Mouse (Mus musculus): ENCODE measurements around the gene Ccl19. TPM values are rescaled to one million over a fixed set of nuclear protein-coding genes. Genes with fewer than 3 reads are reported as not detected.

Gene Ccl19
- not detected in 2 replicates for total RNA-seq (2023)

GRCm38 (mm10) chr4:42756477-42756876 is at the start of gene Ccl19:
Gene Ccl19 (minus strand): TSS chr4:42756577.

GRCm38 (mm10) chr4:42773893-42774292 is 17.5 kb upstream of the Ccl19 start, which contains the start of gene Ccl21a:
Gene Ccl21a (minus strand): TSS chr4:42773993.

GRCm38 (mm10) chr4:42735245-42735644 is 21.1 kb downstream of the Ccl19 start, which contains the start of gene 4930578G10Rik:
Gene 4930578G10Rik (plus strand): TSS chr4:42735545.

Other genes starting within 250 kb of the Ccl19 start
- gene Fam205a2, start 228.4 kb downstream of the Ccl19 start, total RNA-seq (2023): not detected in 2 replicates
- not detected in 2 replicates for gene Gm10591, start 144.4 kb downstream of the Ccl19 start, total RNA-seq (2023)
- not detected in 2 replicates for gene Gm2564, start 126.9 kb downstream of the Ccl19 start, total RNA-seq (2023)
- not detected in 2 replicates for gene Ccl27b, start 101.3 kb downstream of the Ccl19 start, total RNA-seq (2023)
- not detected in 2 replicates for gene Il11ra2, start 94.7 kb downstream of the Ccl19 start, total RNA-seq (2023)
- not detected in 2 replicates for gene 4930578G10Rik, start 21.0 kb downstream of the Ccl19 start, total RNA-seq (2023)
- gene Ccl21a, start 17.4 kb upstream of the Ccl19 start, total RNA-seq (2023): not detected in 2 replicates
- not detected in 2 replicates for gene Fam205a1, start 97.3 kb upstream of the Ccl19 start, total RNA-seq (2023)
- gene Gm12394, start 100.2 kb upstream of the Ccl19 start, total RNA-seq (2023): not detected in 2 replicates
- not detected in 2 replicates for gene Fam205c, start 117.7 kb upstream of the Ccl19 start, total RNA-seq (2023)
- 0.54 TPM in 1 of 2 replicates, not detected in the other for gene Phf24, start 160.1 kb upstream of the Ccl19 start, total RNA-seq (2023)
- gene Dnajb5, start 193.2 kb upstream of the Ccl19 start, total RNA-seq (2023): 3.6 and 4.7 TPM in 2 replicates
- gene 1700022I11Rik, start 213.0 kb upstream of the Ccl19 start, total RNA-seq (2023): not detected in 2 replicates
- gene Vcp, start 243.9 kb upstream of the Ccl19 start, total RNA-seq (2023): 93.8 and 117 TPM in 2 replicates

All from neutrophil, adult 65 days (primary cell).